Mouse (Mus musculus) urinary bladder, postnatal 36 days (tissue): ENCODE data around the gene Ppm1h.
A peak's percentile ranks its signal among the peaks of the same experiment; 100 is the strongest.

Experiments
- DNase-seq, 2 experiments: peaks; one replicate each; pipeline ENCODE4 v3.0.0; 2022; ENCODE audit warnings: low spot score in 2 of 2, mixed read lengths in 1 of 2

The Ppm1h gene

GRCm38 (mm10) chr10:122770337-122770736 lies 91.8 kb downstream of the Ppm1h start:
- DNase-seq, result no peak

- DNase-seq, result no peak
Observed at GRCm38 (mm10) chr10:122770987-122771386, 92.4 kb downstream of the Ppm1h start.

GRCm38 (mm10) chr10:122774169-122774568 lies 95.6 kb downstream of the Ppm1h start:
- no peak for DNase-seq

DNA sequence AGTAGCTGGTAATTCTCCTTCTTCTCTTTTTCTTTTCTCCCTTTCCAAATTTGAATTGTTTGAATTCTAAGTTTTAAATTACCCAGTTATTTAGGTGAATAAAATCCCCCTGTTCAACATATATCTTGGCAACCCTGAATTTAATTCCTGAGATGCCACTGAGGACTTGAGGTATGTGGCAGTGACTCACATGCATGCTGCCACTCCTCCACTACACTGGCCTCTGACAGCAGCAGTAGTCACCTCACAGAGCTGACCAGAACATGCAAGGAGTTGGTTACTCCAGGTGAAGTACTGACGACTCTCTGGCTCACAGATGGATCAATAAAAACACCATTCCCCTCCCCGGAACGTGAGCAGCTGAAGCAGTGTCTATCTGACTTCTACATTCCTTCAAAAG lies 98.9 kb downstream of the Ppm1h start:
- DNase-seq, result no peak

- no peak for DNase-seq
Observed at GRCm38 (mm10) chr10:122777939-122778655, 99.5 kb downstream of the Ppm1h start.

- DNase-seq, result no peak
Observed at GRCm38 (mm10) chr10:122779351-122779750, 100.8 kb downstream of the Ppm1h start.

GRCm38 (mm10) chr10:122782755-122783154 lies 104.2 kb downstream of the Ppm1h start:
- DNase-seq, result no peak

DNA sequence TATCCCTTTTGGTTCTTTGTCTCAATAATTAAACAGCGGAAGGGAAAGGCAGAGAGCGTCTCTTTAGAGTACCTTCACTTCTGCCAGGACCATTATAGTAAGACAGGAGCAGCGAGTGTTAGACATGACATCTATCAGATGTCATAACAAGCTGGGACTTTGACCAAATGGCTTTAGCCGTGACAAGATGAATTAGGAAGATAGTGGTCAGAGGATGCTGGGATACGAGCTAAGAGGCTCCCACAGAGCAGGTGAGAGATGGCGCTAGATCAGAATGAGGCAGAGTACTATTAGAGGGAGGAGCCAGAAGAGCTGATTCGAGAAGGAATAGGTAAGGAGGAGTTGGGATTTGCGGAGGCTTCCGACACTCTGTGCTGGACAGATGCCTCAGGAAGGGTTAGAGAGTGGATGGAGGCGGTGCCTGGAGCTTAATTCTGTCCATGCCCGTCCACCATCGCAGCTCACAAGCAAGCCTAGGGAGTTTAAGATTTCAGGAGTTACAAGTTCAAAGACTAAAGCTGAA lies 111.1 kb downstream of the Ppm1h start:
- DNase-seq, result no peak

DNA sequence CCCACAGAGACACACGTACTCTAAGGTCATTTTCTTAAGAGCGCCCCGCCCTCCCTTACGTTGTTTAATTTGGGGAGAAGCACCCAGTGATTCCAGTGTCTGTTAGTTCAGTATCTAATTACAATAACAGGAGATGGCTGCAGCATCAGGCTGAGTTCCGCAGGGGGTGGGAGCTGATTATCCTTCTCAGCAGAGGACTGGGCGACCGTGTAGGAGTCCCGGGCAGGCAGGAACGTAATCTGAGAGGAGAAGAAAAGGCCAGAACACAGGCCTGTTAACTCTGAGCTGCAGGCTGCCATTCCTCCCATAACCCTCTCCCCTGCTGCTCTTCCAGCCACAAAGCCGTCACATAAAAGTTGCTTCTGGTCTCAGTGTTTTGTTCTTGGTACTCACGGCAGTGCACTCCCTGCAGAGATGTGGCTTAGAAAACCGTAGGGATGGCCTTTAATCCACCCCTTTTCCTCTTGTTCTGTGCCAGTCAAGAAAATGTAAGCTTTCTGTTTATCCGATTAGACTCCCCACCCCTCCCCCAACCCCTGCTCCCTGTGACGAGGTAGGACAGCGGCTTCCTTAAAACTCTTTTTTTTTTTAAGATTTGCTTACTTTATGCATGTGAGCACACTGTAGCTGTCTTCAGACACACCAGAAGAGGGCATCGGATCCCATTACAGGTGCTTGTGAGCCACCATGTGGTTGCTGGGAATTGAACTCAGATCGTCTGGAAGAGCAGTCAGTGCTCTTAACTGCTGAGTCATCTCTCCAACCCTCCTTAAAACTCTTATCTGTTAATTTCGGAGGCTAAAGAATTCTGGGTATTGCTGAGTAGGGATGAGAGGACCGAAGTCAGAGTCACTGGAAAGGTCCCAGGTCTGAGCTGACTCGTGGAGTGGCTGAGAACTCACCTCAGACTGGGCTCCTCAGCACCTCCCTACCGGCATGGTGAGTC lies 113.7 kb downstream of the Ppm1h start:
- DNase-seq, result no peak

DNA sequence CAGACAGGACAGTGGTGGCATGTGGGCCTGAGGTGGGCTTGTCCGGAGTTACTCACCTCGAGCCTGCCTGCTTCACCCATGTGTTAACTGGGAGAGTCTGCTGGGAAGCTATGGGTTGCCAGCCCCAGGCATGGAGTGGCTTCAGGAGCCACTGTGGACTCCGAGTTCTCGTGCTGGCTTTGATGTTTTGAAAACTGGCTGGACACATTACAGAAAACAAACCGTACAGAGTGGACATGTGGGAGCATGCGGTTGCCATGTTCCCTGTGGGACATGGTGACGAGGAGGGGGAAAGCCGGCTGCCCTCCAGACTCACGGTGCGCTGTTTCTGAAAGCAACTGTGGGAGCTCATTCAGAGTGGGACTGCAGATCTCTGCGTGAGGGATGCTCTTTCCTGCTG lies 114.6 kb downstream of the Ppm1h start:
- DNase-seq, result no peak

- DNase-seq, result peak; percentile 45 to 62
Observed at GRCm38 (mm10) chr10:122794187-122794850, 115.8 kb downstream of the Ppm1h start.

DNA sequence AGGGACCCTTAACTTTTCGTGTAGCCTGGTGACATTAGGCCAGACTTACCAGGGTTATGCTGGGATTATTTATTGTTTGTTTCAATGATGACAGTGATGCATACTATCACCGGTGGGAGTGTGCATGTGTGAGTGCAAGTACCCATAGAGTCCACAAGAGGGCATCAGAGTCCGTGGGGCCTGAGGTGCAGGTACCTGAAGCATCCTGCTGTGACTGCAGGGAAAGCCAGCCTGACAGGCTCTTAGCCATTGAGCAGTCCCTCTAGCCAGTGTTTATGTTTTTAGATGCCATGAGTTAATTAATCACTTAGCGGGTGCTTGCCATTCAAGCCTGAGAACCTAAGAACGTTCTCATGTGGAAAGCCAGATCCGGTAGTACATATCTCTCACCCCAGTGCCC lies 119.4 kb downstream of the Ppm1h start:
- DNase-seq, result no peak

DNA sequence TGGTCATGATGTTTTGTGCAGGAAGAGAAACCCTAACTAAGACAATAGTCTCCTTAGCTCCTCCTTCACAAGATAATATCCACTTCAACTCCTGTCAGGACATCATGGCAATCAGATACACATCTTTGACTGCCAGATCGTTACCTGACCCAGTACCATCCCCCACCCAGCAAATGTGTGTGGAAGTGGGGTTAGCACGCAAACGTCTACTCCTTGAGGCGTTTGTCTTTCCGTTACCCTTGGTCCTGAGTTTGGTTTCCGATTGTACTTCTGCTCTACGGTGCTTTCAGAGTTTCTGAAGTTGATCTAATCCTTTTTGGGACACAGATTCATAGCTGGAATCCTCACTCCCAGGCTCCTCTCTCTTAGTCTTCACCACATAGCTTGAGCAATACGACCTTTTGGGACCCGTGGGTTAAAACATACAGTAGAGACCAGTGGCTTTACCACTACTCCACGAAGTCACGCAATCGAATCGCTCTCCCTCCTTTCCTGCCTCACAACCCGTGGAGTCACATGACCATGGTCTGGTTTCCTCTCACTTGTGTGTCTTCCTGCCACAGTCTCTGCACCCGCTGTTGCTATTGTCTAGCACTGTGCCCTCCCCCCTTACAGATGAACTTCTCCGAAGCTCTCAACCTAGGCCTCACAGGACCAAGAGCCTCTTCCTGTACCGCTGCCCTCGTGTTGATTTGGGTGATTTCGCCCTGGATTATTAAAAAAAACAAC lies 121.6 kb downstream of the Ppm1h start:
- no peak for DNase-seq

GRCm38 (mm10) chr10:122800732-122801110 lies 122.2 kb downstream of the Ppm1h start:
- no peak for DNase-seq

GRCm38 (mm10) chr10:122802218-122802617 lies 123.7 kb downstream of the Ppm1h start:
- DNase-seq, result no peak

- DNase-seq, result no peak
Observed at GRCm38 (mm10) chr10:122802901-122803300, 124.3 kb downstream of the Ppm1h start.

- DNase-seq, result peak; percentile 60 to 69
Observed at GRCm38 (mm10) chr10:122803906-122804305, 125.3 kb downstream of the Ppm1h start.

- no peak for DNase-seq
Observed at GRCm38 (mm10) chr10:122805866-122806265, 127.3 kb downstream of the Ppm1h start.

DNA sequence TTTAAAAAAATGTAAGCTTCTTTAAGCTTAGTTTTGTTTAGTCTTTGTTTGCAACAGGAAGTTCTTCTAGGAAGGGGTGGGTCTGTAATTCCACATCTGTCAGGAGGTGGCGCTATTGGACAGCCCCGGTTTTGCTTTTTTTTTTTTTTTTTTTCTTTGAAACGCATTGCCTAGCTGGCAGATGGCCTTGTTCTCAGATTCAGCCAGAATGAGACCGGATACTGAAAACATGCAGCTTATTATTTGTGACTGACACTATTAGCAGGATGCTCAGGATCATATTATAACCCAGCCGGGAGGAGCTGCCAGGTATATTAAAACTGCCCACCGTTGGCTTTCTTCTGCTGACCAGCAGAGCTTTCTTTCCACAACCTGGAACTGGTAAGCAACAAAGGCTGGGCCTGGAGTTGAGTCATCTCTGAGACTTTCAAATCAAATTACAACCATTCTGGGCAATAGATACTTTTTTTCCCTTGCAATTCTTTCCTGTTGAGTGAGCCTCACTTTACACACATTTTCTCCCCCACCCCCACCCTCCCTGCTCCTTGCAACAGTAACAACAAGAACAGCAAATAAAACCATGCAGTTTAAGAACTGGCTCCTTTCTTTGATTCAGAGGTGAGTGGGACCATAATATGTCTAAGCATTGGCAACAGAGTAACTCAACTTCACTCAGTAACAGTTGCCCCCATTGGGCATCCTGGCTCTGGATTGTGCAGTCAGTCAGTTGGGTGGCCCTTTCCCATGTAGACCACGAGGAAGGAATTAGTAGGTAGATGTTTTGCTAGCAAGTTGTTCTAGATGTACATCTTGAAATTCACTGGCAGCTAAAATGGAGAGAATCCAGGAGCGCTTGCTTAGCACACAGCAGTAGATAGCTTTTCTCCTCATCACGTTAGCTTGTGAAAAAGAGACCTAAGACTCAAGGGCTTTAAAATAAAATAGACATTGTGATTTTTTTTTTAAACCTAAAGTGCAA lies 128.9 kb downstream of the Ppm1h start:
- peak; percentile 51 to 66 for DNase-seq

- no peak for DNase-seq
Observed at GRCm38 (mm10) chr10:122808186-122808585, 129.6 kb downstream of the Ppm1h start.
